Mouse (Mus musculus) embryonic facial prominence, embryonic 14.5 days (tissue): ENCODE measurements around the gene Rps15. TPM values are rescaled to one million over a fixed set of nuclear protein-coding genes. Genes with fewer than 3 reads are reported as not detected.

ENCODE experiments used
- ATAC-seq: fragments of 200-750 bp; cut with Nextera tagmentation; 2 replicates; pipeline ENCODE4 v1.8.0; 2017; ENCODE audit warnings: low read depth, moderate number of reproducible peaks, moderate TSS enrichment
- DNase-seq: peaks from one replicate; pipeline ENCODE4 v3.0.0-alpha.2; 2015; ENCODE audit warnings: low spot score
- H3K27ac ChIP-seq: fragments of 300-500 bp; sonication (generic); replicated peaks from 2 replicates; pipeline ENCODE4 v1.5.1; 2014; ENCODE audit warnings: low read depth, mild to moderate bottlenecking, low read length, moderate library complexity
- H3K27me3 ChIP-seq: fragments of 300-500 bp; sonication (generic); replicated peaks from 2 replicates; pipeline ENCODE4 v1.6.1; 2014; ENCODE audit warnings: low read length; ENCODE audit not compliant: control insufficient read depth, insufficient read depth
- H3K36me3 ChIP-seq: fragments of 300-500 bp; sonication (generic); 2 replicates; pipeline ENCODE4 v1.6.1; 2014; ENCODE audit warnings: low read length, mixed read lengths; ENCODE audit not compliant: control insufficient read depth, insufficient read depth
- H3K4me1 ChIP-seq: fragments of 300-500 bp; sonication (generic); 2 replicates; pipeline ENCODE4 v1.6.1; 2014; ENCODE audit warnings: antibody characterized with exemption, low read length; ENCODE audit not compliant: control insufficient read depth, insufficient read depth
- H3K4me2 ChIP-seq: fragments of 300-500 bp; sonication (generic); 2 replicates; pipeline ENCODE4 v1.6.1; 2014; ENCODE audit warnings: low read depth, mild to moderate bottlenecking, low read length, moderate library complexity, mixed read lengths
- H3K4me3 ChIP-seq: fragments of 300-500 bp; sonication (generic); 2 replicates; pipeline ENCODE4 v1.5.1; 2014; ENCODE audit warnings: low read depth, mild to moderate bottlenecking, low read length
- H3K9ac ChIP-seq: fragments of 300-500 bp; sonication (generic); 2 replicates; pipeline ENCODE4 v1.6.1; 2014; ENCODE audit warnings: low read depth, mild to moderate bottlenecking, low read length, moderate library complexity, mixed read lengths
- H3K9me3 ChIP-seq: fragments of 300-500 bp; sonication (generic); 2 replicates; pipeline ENCODE4 v1.6.1; 2016; ENCODE audit warnings: low read length; ENCODE audit not compliant: control insufficient read depth
- WGBS: fragments of 180-500 bp; shearing (Covaris S2); extraction: QIAGEN DNeasy Blood & Tissue Kit; methylation state at CpG from one replicate; pipeline ENCODE4 v1.1.7; 2014; 5-methylcytosine and 5-hydroxymethylcytosine counted together
- polyA plus RNA-seq: library from polyadenylated mRNA; unstranded; fragments of >200 nt; fragmentation: Nextera tagmentation; extraction: Ambion mirVana; gene quantifications from 2 replicates; pipeline ENCODE4 v1.2.1, GENCODE M21; 2014

Rps15 gene
- polyA plus RNA-seq, 1 experiment from 2014 or later: 1,145 TPM

DNA sequence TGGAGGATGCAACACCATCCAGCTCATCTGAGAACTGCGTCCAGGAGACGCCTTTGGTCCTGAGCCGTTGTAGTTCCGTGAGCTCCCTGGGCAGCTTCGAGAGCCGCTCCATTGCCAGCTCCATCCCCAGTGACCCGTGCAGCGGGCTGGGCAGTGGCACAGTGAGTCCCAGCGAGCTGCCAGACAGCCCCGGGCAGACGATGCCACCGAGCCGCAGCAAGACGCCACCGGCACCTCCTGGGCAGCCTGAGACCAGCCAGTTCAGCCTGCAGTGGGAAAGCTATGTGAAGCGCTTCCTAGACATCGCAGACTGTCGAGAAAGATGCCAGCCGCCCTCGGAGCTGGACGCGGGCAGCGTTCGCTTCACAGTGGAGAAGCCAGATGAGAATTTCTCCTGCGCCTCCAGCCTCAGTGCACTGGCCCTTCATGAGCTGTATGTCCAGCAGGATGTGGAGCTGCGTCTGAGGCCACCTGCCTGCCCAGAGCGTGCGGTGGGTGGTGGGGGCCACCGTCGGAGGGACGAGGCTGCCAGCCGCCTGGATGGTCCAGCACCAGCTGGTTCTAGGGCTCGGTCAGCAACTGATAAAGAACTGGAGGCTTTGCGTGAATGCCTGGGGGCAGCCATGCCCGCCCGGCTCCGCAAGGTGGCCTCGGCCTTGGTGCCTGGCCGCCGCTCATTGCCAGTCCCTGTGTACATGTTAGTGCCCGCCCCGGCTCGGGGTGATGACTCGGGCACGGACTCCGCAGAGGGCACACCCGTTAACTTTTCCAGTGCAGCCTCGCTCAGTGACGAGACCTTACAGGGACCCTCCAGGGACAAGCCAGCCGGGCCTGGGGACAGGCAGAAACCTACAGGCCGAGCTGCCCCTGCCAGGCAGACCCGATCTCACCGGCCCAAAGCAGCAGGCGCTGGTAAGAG is 20.6 kb downstream of the Rps15 start:
- 0 out of 2 replicates have a peak overlapping the region, but pooled peaks have one; percentile 11 for H3K9ac ChIP-seq
- WGBS: 62% methylated on average over 51 of the region's 54 CpGs
- no peak overlapping the region for H3K4me2 ChIP-seq
- no peak overlapping the region for H3K27ac ChIP-seq
- H3K36me3 ChIP-seq: peaks cover 24% of the 10 kb centered on the region; the same call in 1 of the 2 replicates
- no peaks in the 10 kb centered on the region for H3K4me1 ChIP-seq
- no peaks in the 10 kb centered on the region for H3K9me3 ChIP-seq
- no peak for ATAC-seq
- no peak overlapping the region for H3K4me3 ChIP-seq
- peaks cover 73% of the 10 kb centered on the region for H3K27me3 ChIP-seq
- no peak for DNase-seq

- ATAC-seq (no peak), DNase-seq (no peak)
- H3K36me3 ChIP-seq: peaks cover 21% of the 10 kb centered on the region; the same call in 1 of the 2 replicates
- H3K27me3 ChIP-seq: peaks cover 73% of the 10 kb centered on the region
- no peak overlapping the region for H3K27ac ChIP-seq
- H3K4me2 ChIP-seq: no peak overlapping the region
- H3K9me3 ChIP-seq: no peaks in the 10 kb centered on the region
- H3K9ac ChIP-seq: 0 out of 2 replicates have a peak overlapping the region, but pooled peaks have one; percentile 6
- no peak overlapping the region for H3K4me3 ChIP-seq
- H3K4me1 ChIP-seq: no peaks in the 10 kb centered on the region
- 45% methylated on average over 13 of the region's 20 CpGs for WGBS
Measured at GRCm38 (mm10) chr10:80313627-80314201, 21.5 kb downstream of the Rps15 start.

GRCm38 (mm10) chr10:80314494-80315001 is 22.3 kb downstream of the Rps15 start:
- no peak overlapping the region for H3K4me3 ChIP-seq
- H3K36me3 ChIP-seq: peaks cover 17% of the 10 kb centered on the region; the same call in 1 of the 2 replicates
- peaks cover 67% of the 10 kb centered on the region for H3K27me3 ChIP-seq
- no peak for ATAC-seq
- DNase-seq: no peak
- peaks cover 2% of the 10 kb centered on the region; the same call in 1 of the 2 replicates for H3K4me1 ChIP-seq
- H3K4me2 ChIP-seq: no peak overlapping the region
- 56% methylated on average over 15 of the region's 16 CpGs for WGBS
- 0 out of 2 replicates have a peak overlapping the region, but pooled peaks have one; percentile 6 for H3K9ac ChIP-seq
- H3K9me3 ChIP-seq: no peaks in the 10 kb centered on the region
- no peak overlapping the region for H3K27ac ChIP-seq

- ATAC-seq (no peak), DNase-seq (no peak)
- H3K36me3 ChIP-seq: peaks cover 16% of the 10 kb centered on the region; the same call in 1 of the 2 replicates
- H3K27me3 ChIP-seq: peaks cover 67% of the 10 kb centered on the region
- H3K9me3 ChIP-seq: no peaks in the 10 kb centered on the region
- H3K9ac ChIP-seq: no peak overlapping the region
- H3K4me3 ChIP-seq: no peak overlapping the region
- H3K4me1 ChIP-seq: peaks cover 3% of the 10 kb centered on the region; the same call in 1 of the 2 replicates
- 58% methylated on average over 21 of the region's 27 CpGs for WGBS
- H3K27ac ChIP-seq: no peak overlapping the region
- H3K4me2 ChIP-seq: no peak overlapping the region
Measured at GRCm38 (mm10) chr10:80315315-80315714, 23.1 kb downstream of the Rps15 start.

DNA sequence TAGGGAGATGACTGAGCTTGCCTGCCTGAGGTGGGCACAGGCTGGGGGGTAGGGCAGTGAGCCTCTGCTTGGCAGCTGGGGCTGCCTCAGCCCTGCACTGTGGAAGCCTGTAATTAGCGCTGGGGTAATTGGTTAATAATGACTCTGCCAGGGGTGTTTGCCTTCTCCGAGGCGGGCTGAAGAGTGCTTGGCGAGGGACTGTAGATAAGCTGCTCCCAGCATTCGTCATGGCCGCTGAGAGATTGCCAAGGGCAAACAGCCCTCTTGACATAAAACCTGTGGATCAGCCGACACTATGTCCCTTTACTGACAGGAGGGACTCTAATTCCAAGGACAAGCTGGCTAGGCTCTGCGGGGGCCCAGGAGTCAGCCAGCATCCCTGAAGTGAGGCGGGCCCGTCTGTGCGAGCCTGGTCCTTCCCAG is 24.1 kb downstream of the Rps15 start:
- no peak overlapping the region for H3K4me2 ChIP-seq
- H3K27ac ChIP-seq: no peak overlapping the region
- DNase-seq (no peak), ATAC-seq (no peak)
- H3K27me3 ChIP-seq: peaks cover 60% of the 10 kb centered on the region
- no peak overlapping the region for H3K4me3 ChIP-seq
- H3K9ac ChIP-seq: no peak overlapping the region
- H3K9me3 ChIP-seq: no peaks in the 10 kb centered on the region
- peaks cover 3% of the 10 kb centered on the region; the same call in 1 of the 2 replicates for H3K4me1 ChIP-seq
- H3K36me3 ChIP-seq: peaks cover 15% of the 10 kb centered on the region; the same call in 1 of the 2 replicates
- WGBS: 31% methylated on average over 11 of the region's 11 CpGs

DNA sequence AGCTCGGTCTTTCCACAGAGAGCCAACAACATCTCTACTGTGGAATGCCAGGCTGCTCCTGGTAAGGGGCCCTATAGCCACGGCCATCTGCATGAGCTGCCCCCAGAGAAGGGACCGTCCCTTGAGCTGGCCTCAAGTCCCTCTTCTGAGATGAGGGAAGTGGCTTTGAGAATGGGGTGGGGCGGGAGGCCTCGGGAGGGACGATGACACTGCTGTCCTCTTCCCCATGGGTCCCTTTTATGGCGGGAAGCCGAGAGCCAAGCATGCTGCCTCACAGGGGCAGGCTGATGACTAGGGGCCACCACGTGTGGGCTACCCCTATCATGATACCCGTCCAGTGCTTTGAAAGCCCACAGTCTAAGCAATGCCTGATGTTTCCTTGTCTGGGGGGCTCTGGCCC is 24.8 kb downstream of the Rps15 start:
- ATAC-seq (no peak), DNase-seq (no peak)
- Histone ChIP-seq H3K9ac (no peak overlapping the region), H3K27ac (no peak overlapping the region), H3K27me3 (peaks cover 53% of the 10 kb centered on the region), H3K9me3 (no peaks in the 10 kb centered on the region), H3K36me3 (peaks cover 10% of the 10 kb centered on the region; the same call in 1 of the 2 replicates), H3K4me1 (peaks cover 3% of the 10 kb centered on the region; the same call in 1 of the 2 replicates), H3K4me2 (no peak overlapping the region), H3K4me3 (no peak overlapping the region)
- 56% methylated on average over 9 of the region's 10 CpGs for WGBS

- DNase-seq (peak; percentile 96), ATAC-seq (peak; percentile 67)
- Histone ChIP-seq H3K36me3 (peaks cover 10% of the 10 kb centered on the region; the same call in 1 of the 2 replicates), H3K9me3 (no peaks in the 10 kb centered on the region), H3K27me3 (peaks cover 20% of the 10 kb centered on the region), H3K27ac (peak within 1 kb of the TSS; percentile 80), H3K9ac (peak within 1 kb of the TSS; percentile 76), H3K4me1 (peaks cover 8% of the 10 kb centered on the region), H3K4me3 (peak within 1 kb of the TSS; percentile 78), H3K4me2 (peak within 1 kb of the TSS; percentile 71)
- under 1% methylated on average over 25 of the region's 34 CpGs for WGBS
Measured at GRCm38 (mm10) chr10:80320340-80320760, 28.1 kb downstream of the Rps15 start, which contains the start of gene 2310011J03Rik. Gene 2310011J03Rik, minus strand, starts transcription at chr10:80320537.

DNA sequence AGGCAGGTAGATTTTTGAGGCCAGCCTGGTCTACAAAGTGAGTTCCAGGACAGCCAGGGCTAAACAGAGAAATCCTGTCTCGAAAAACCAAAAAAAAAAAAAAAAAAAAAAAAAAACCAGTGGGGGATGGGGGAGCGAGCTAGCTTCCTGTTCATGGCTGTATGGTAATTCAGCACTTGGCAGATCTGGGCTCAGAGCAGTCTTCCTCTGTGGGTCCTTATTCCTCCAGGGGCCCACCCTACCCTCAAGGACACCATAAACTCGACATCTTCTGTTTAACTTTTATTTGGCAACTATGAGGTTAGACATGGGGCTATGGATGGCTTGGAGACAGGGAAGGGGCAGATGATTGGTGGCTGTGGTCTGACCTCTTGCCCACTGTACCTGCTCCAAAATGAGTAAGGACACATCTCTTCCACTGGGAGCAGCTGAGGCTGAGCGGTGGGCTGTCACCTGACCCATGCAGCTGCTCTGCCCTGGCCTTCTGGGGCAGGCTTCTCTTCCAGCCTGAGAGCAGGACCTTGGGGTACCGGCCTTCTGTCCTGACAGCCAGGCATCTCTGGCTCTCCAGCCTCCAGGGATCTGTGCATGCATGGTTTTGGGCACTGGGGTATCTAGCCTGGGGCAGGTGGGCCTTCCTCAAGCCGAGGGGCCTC is 28.9 kb downstream of the Rps15 start:
- Histone ChIP-seq H3K4me1 (peaks cover 8% of the 10 kb centered on the region), H3K4me2 (no peak overlapping the region), H3K36me3 (peaks cover 10% of the 10 kb centered on the region; the same call in 1 of the 2 replicates), H3K4me3 (no peak overlapping the region), H3K9ac (no peak overlapping the region), H3K27ac (no peak overlapping the region), H3K9me3 (no peaks in the 10 kb centered on the region), H3K27me3 (peaks cover 12% of the 10 kb centered on the region)
- 76% methylated on average over 5 of the region's 6 CpGs for WGBS
- ATAC-seq: no peak
- no peak for DNase-seq
